Mouse (Mus musculus) G1E (cell line): ENCODE data around the gene Gm5767.

ENCODE experiments used
- CTCF ChIP-seq: IDR thresholded peaks from 2 replicates; pipeline ENCODE4 v1.5.1; 2012; ENCODE audit warnings: low read depth, low read length, inconsistent platforms, mixed read lengths
- GATA1 ChIP-seq: IDR thresholded peaks from 2 replicates; pipeline ENCODE4 v1.6.1; 2012; ENCODE audit warnings: borderline replicate concordance, low read length, inconsistent platforms, mixed read lengths
- GATA2 ChIP-seq: IDR thresholded peaks from 2 replicates; pipeline ENCODE4 v1.6.1; 2012; ENCODE audit warnings: low read depth, low read length, inconsistent platforms, borderline replicate concordance
- POLR2AphosphoS5 ChIP-seq: IDR thresholded peaks from 2 replicates; pipeline ENCODE4 v1.6.1; 2012; ENCODE audit warnings: low read depth, low read length, inconsistent platforms; ENCODE audit not compliant: insufficient replicate concordance
- TAL1 ChIP-seq: conservative IDR thresholded peaks from 2 replicates; pipeline ENCODE4 v1.6.1; 2012; ENCODE audit warnings: low read depth, low read length, inconsistent platforms, mixed read lengths

- TF ChIP-seq CTCF (no peak), POLR2AphosphoS5 (no peak), GATA1 (no peak), TAL1 (no peak), GATA2 (no peak)
Observed at GRCm38 (mm10) chr16:8665367-8665766, 15.2 kb upstream of the Gm5767 start.
